Comparison of ENCODE assay signal across 9 mouse cellular contexts in genomic region chr17:28420229-28421051, GRCm38 (mm10). TPM values are rescaled to one million over a fixed set of nuclear protein-coding genes. Genes with fewer than 3 reads are reported as not detected.
DNase-seq lines count a peak whose midpoint lies in the region; TF ChIP-seq lines count a peak whose summit lies in the region.
"Had no signal": no experiment of that assay in that cellular context is flagged by ENCODE, and none has a peak within 500 bp of the region (broad histone marks: within the 10 kb centered on the region; RNA-seq: fewer than 3 reads in every experiment).

No protein-coding gene starts in this region.

- TF ChIP-seq POLR2A in CH12.LX (IDR thresholded peaks at IDR 0.05; ENCODE audit: low read depth, low read length), result no peak

- no peaks in the 10 kb centered on the region for H3K79me2 ChIP-seq in CH12.LX (replicated peaks; ENCODE audit: control insufficient read depth, extremely low read depth, insufficient read depth, poor library complexity, severe bottlenecking)

- no peak for TF ChIP-seq EP300 in CH12.LX (IDR thresholded peaks at IDR 0.05; ENCODE audit: low read length)

- H3K4me3 ChIP-seq in CH12.LX (replicated peaks in 1 of 3; ENCODE audit: low read depth in 2 of 3, low read length in 2 of 3, poor library complexity in 1 of 3), result no peak overlapping the region
- peak overlapping the region; percentile 13; the same call in 1 of the 2 replicates for H3K4me3 ChIP-seq in heart, embryonic 10.5 days

- no peaks in the 10 kb centered on the region for H3K9me3 ChIP-seq in CH12.LX (replicated peaks; ENCODE audit: low read length)
- no peaks in the 10 kb centered on the region for H3K9me3 ChIP-seq in heart, embryonic 10.5 days

- peaks cover 6 to 18% of the 10 kb centered on the region in 2 experiments for H3K4me1 ChIP-seq in CH12.LX (ENCODE audit: control insufficient read depth in 1 of 2, insufficient read depth in 2 of 2)
- peaks cover 23% of the 10 kb centered on the region for H3K4me1 ChIP-seq in heart, embryonic 10.5 days

- peak; percentile 20 for DNase-seq in adrenal gland, adult 2 months
- DNase-seq in adrenal gland, postnatal 4 days (ENCODE audit: low spot score in 2 of 2), result no peak
- DNase-seq in CH12.LX (ENCODE audit: extremely low read depth), result peak; percentile 30
- no peak for DNase-seq in heart, embryonic 10.5 days (ENCODE audit: low spot score)
- DNase-seq in lung, adult 18-20 months, result peak; percentile 60 to 78
- DNase-seq in cerebellum, postnatal 4 days (ENCODE audit: low spot score in 2 of 2), result no peak
- no peak for DNase-seq in right cerebral cortex, postnatal 4 days
- no peak for DNase-seq in cerebellum, postnatal 36 days

- H3K27ac ChIP-seq in CH12.LX (ENCODE audit: insufficient read depth, low read depth), result no peak overlapping the region
- H3K27ac ChIP-seq in heart, embryonic 10.5 days, result peak overlapping the region; percentile 77

- H3K27me3 ChIP-seq in CH12.LX (replicated peaks), result no peaks in the 10 kb centered on the region
- H3K27me3 ChIP-seq in heart, embryonic 10.5 days (ENCODE audit: insufficient read depth, poor library complexity, severe bottlenecking), result no peaks in the 10 kb centered on the region

- peaks cover 0 to 49% of the 10 kb centered on the region in 2 experiments for H3K36me3 ChIP-seq in CH12.LX (replicated peaks in 1 of 2; ENCODE audit: control insufficient read depth in 1 of 2, insufficient read depth in 1 of 2, low read length in 1 of 2)
- H3K36me3 ChIP-seq in heart, embryonic 10.5 days, result peaks cover 6% of the 10 kb centered on the region; the same call in 1 of the 2 replicates

- H3K4me2 ChIP-seq in CH12.LX (ENCODE audit: insufficient read depth, low read depth, poor library complexity, severe bottlenecking), result no peak overlapping the region

- H3K9ac ChIP-seq in CH12.LX (ENCODE audit: insufficient read depth, low read depth), result no peak overlapping the region

- in situ Hi-C loops in CH12.LX (cut with MboI; ENCODE audit: low pct_ligation_motif_present, low pct_unique_long_range_greater_than_20kb, low sequenced_read_pairs), result no loop called here

- WGBS in heart, embryonic 10.5 days, result 45% methylated on average over 12 of the region's 12 CpGs

- no peak for TF ChIP-seq CTCF in CH12.LX (conservative IDR thresholded peaks at IDR 0.05 in 1 of 2, IDR thresholded peaks at IDR 0.05 in 1 of 2; ENCODE audit: low read depth in 2 of 2, low read length in 2 of 2)

- dilution Hi-C loops in CH12.LX (cut with MboI; ENCODE audit: extremely low pct_ligation_motif_present, extremely low pct_unique_long_range_greater_than_20kb, low sequenced_read_pairs), result no loop called here

- TF ChIP-seq RAD21 in CH12.LX (IDR thresholded peaks at IDR 0.05; ENCODE audit: low read depth, low read length), result no peak

TF ChIP-seq in CH12.LX, 34 proteins besides CTCF, POLR2A, EP300 and RAD21:
- TF ChIP-seq ZNF384 (IDR thresholded peaks at IDR 0.05; ENCODE audit: low read depth, low read length) (no peak), MEF2A (IDR thresholded peaks at IDR 0.05; ENCODE audit: borderline replicate concordance, low read depth, low read length) (peak; percentile 55; the same call in 1 of the 2 replicates)

RNA-seq across cellular contexts. Expression of gene Tulp1, which starts 55.4 kb away (rescaled TPM):
- not detected for total RNA-seq in adrenal gland, adult 2 months (2021)
- polyA plus RNA-seq in adrenal gland, adult 2 months (2012; rRNA removed), result 0.49 and 0.91 TPM in 2 replicates
- 1 to 10 TPM in 1 of 2 experiments, under 1 TPM in 1; 0.62 to 1.5 TPM for total RNA-seq in adrenal gland, postnatal 4 days (2021)
- total RNA-seq in CH12.LX (2012; rRNA removed) (0.17 TPM in 1 of 2 replicates, not detected in the other), CH12.LX (2014; rRNA removed) (not detected in 2 replicates)
- polyA plus RNA-seq in CH12.LX (2012; ENCODE audit: insufficient read length, low read depth), result not detected in 2 replicates
- polyA plus RNA-seq in heart, embryonic 10.5 days (2016; fragmentation: Nextera tagmentation; extraction: Ambion mirVana), result 5.0 and 5.7 TPM in 2 replicates
- polyA plus RNA-seq: frontal cortex, adult 2 months had no signal

Comparison
In these comparisons a context has a peak if more than half of its experiments do, and no peak if none do; other contexts are left out.
1. DNase-seq: peak in adrenal gland, adult 2 months (single experiment), CH12.LX (single experiment) and lung, adult 18-20 months (2 of 2); none in adrenal gland, postnatal 4 days (0 of 2), heart, embryonic 10.5 days (single experiment), cerebellum, postnatal 4 days (0 of 2), right cerebral cortex, postnatal 4 days (single experiment) and cerebellum, postnatal 36 days (0 of 2).